Mouse (Mus musculus): ENCODE measurements around the gene Mapk14.

DNA sequence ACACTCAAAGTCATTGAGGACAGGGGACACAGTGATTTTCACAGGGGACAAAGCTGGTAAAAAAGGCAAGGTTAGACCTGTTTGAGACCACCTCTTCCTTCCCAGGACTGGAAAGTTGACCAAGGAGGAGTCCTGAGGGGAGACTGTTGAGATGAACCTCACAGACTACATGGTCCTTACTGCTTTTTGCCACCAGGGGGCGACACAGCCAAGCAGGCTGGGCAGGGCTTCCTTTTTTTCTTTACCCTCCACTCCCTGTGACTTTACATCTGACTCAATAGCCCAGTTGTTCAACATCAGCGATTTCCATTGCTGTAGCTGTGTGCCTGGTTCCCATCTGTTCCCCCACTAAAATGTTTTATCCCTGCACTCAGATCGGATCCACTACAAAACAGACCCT lies 70.7 kb downstream of the Mapk14 start:
- TF ChIP-seq CTCF (IDR thresholded peaks at IDR 0.05) (no peak; the same call in 1 of the 2 replicates), EP300 (IDR thresholded peaks at IDR 0.05; ENCODE audit: insufficient read depth, low read depth, low read length) (0 out of 2 replicates have a peak, but pooled peaks have one; percentile 44)
